Mouse (Mus musculus) cerebellum, adult 2 months (tissue): ENCODE measurements at regions not wholly inside any gene's neighbourhood (a gene's known extent, or its start where the extent isn't known, plus 50 kb on each side); places are given as distances from the start of the nearest gene placed in this dataset.

Experiments
- CTCF ChIP-seq: fragments of 200-500 bp; IDR thresholded peaks from 2 replicates; pipeline ENCODE4 v1.5.1; 2011; ENCODE audit warnings: low read depth, mild to moderate bottlenecking, control low read depth, low read length, moderate library complexity, borderline replicate concordance; ENCODE audit not compliant: insufficient read depth
- POLR2A ChIP-seq: fragments of 200-500 bp; IDR thresholded peaks from 2 replicates; pipeline ENCODE4 v1.6.1; 2011; ENCODE audit warnings: low read length, control low read depth, borderline replicate concordance; ENCODE audit not compliant: insufficient read depth

DNA sequence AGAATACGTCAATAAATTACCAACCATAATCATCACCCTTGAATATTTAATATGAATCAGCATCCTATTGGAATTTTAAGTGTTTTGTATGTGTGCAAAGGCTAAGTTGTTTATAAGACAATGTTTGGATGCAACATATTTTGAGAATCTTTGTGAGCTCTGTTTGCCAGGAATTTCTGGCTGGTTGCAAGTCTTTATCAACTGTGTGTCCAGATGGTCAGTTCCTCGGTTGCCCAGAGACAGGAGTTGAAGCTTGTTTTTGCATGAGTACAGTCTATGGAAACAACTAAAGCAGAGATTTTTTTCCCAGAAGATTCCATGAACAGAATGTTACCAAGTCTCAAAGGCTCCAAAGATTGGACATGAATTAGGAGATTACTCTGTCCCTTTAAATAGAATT lies 142.0 kb upstream of the Neil3 start:
- TF ChIP-seq POLR2A (no peak), CTCF (no peak)
